Mouse (Mus musculus) heart, postnatal 0 days (tissue): ENCODE measurements around the gene Micu1.

ENCODE experiments used
- CTCF ChIP-seq: IDR thresholded peaks from 2 replicates; pipeline ENCODE4 v1.5.1; 2016; ENCODE audit warnings: antibody characterized with exemption, control low read depth, low read depth
- EP300 ChIP-seq: IDR thresholded peaks from 2 replicates; pipeline ENCODE4 v1.6.1; 2016; ENCODE audit warnings: antibody characterized with exemption, low read depth

- no peak for TF ChIP-seq EP300
- TF ChIP-seq CTCF, result no peak
These were observed 75.0 kb downstream of the Micu1 start for GRCm38 (mm10) chr10:59777246-59777645.
